Mouse (Mus musculus): ENCODE results near the gene 1110051M20Rik. TPM values are rescaled to one million over a fixed set of nuclear protein-coding genes. Genes with fewer than 3 reads are reported as not detected.

Gene 1110051M20Rik
- polyA plus RNA-seq, 1 experiment from 2014 or later: 46.3 TPM

DNA sequence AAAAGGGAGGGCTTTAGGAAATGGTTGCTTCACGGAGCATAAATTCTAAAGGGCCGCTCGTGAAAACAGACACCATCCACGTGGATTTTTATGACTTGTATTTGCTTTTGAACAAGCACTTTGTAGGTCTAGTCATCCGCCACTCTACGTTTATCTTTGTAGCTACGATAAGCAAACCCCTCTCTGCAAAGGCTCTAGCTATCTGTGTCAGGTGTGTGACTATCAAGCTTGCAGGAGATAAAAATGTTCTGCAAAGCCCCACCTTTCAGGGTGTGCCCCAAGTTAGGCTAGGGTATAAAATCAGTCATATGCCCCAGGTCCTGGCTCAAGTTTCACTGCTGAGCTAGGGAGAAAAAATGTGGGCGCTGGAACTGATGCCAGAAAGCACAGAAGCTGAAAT lies 8.2 kb upstream of the 1110051M20Rik start:
- H3K9me3 ChIP-seq (ENCODE audit: control insufficient read depth, low read length): no peaks in the 10 kb centered on the region
- no peaks in the 10 kb centered on the region for H3K27me3 ChIP-seq (ENCODE audit: control insufficient read depth, insufficient read depth, low read length)
- peaks cover 6 to 15% of the 10 kb centered on the region in 2 experiments; a peak in 3 of 4 replicates for H3K4me1 ChIP-seq (ENCODE audit: control insufficient read depth in 2 of 2, insufficient read depth in 2 of 2, low read length in 2 of 2)
- peak overlapping the region; percentile 34; the same call in 1 of the 2 replicates for H3K4me2 ChIP-seq (ENCODE audit: low read length)
- no peaks in the 10 kb centered on the region for H3K36me3 ChIP-seq (ENCODE audit: control insufficient read depth, insufficient read depth, low read length)
- H3K27ac ChIP-seq (replicated peaks in 1 of 2; ENCODE audit: control insufficient read depth in 1 of 2, insufficient read depth in 1 of 2, low read depth in 2 of 2, low read length in 2 of 2): no peak overlapping the region
- ATAC-seq (ENCODE audit: insufficient number of reproducible peaks, insufficient read depth, low FRiP score, low read depth): no peak
- no peak overlapping the region for H3K9ac ChIP-seq (ENCODE audit: low read length)
- no peak overlapping the region for H3K4me3 ChIP-seq (ENCODE audit: control insufficient read depth in 1 of 2, insufficient read depth in 1 of 2, low read depth in 1 of 2, low read length in 2 of 2)
- WGBS: 23% methylated on average over 8 of the region's 8 CpGs

- Histone ChIP-seq H3K9me3 (ENCODE audit: control insufficient read depth, low read length) (0 out of 2 replicates have a peak, but pooled peaks cover 2% of the 10 kb centered on the region), H3K4me2 (ENCODE audit: low read length) (no peak overlapping the region), H3K27ac (replicated peaks in 1 of 2; ENCODE audit: control insufficient read depth in 1 of 2, insufficient read depth in 1 of 2, low read depth in 2 of 2, low read length in 2 of 2) (no peak overlapping the region), H3K4me3 (ENCODE audit: control insufficient read depth in 1 of 2, insufficient read depth in 1 of 2, low read depth in 1 of 2, low read length in 2 of 2) (no peak overlapping the region), H3K4me1 (ENCODE audit: control insufficient read depth in 2 of 2, insufficient read depth in 2 of 2, low read length in 2 of 2) (peaks cover 2 to 10% of the 10 kb centered on the region in 2 experiments; a peak in 2 of 4 replicates), H3K36me3 (ENCODE audit: control insufficient read depth, insufficient read depth, low read length) (no peaks in the 10 kb centered on the region), H3K9ac (ENCODE audit: low read length) (no peak overlapping the region), H3K27me3 (ENCODE audit: control insufficient read depth, insufficient read depth, low read length) (no peaks in the 10 kb centered on the region)
- ATAC-seq (ENCODE audit: insufficient number of reproducible peaks, insufficient read depth, low FRiP score, low read depth): no peak
- 64% methylated on average over 9 of the region's 9 CpGs for WGBS
Measured at GRCm38 (mm10) chr2:91450316-91450715, 5.8 kb upstream of the 1110051M20Rik start.

DNA sequence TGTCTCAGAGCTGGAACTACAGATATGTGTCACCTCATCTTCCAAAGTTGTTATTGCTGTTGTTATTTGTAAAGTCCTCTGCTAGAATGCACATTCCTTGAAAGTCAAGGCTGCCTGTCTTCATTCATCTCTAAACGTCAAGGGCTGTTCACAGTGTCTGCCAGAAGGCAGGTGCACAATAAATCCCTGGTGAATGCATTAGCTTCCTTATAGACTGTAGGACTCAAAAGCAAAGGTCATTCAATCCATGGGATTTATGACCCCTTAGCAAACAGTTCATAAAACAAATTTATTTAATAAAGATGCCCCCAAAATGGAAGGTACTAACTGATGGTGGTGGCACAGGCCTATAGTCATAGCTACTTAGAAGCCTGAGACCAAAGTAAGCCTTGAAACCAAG lies 5.2 kb upstream of the 1110051M20Rik start:
- 47% methylated on average over 1 of the region's 1 CpGs for WGBS
- no peak overlapping the region for H3K4me3 ChIP-seq (ENCODE audit: control insufficient read depth in 1 of 2, insufficient read depth in 1 of 2, low read depth in 1 of 2, low read length in 2 of 2)
- ATAC-seq (ENCODE audit: insufficient number of reproducible peaks, insufficient read depth, low FRiP score, low read depth): no peak
- H3K9ac ChIP-seq (ENCODE audit: low read length): no peak overlapping the region
- H3K27ac ChIP-seq (replicated peaks in 1 of 2; ENCODE audit: control insufficient read depth in 1 of 2, insufficient read depth in 1 of 2, low read depth in 2 of 2, low read length in 2 of 2): no peak overlapping the region
- H3K27me3 ChIP-seq (ENCODE audit: control insufficient read depth, insufficient read depth, low read length): no peaks in the 10 kb centered on the region
- H3K4me1 ChIP-seq (ENCODE audit: control insufficient read depth in 2 of 2, insufficient read depth in 2 of 2, low read length in 2 of 2): peaks cover 2 to 10% of the 10 kb centered on the region in 2 experiments; a peak in 2 of 4 replicates
- H3K9me3 ChIP-seq (ENCODE audit: control insufficient read depth, low read length): 0 out of 2 replicates have a peak, but pooled peaks cover 2% of the 10 kb centered on the region
- H3K36me3 ChIP-seq (ENCODE audit: control insufficient read depth, insufficient read depth, low read length): no peaks in the 10 kb centered on the region
- no peak overlapping the region for H3K4me2 ChIP-seq (ENCODE audit: low read length)

DNA sequence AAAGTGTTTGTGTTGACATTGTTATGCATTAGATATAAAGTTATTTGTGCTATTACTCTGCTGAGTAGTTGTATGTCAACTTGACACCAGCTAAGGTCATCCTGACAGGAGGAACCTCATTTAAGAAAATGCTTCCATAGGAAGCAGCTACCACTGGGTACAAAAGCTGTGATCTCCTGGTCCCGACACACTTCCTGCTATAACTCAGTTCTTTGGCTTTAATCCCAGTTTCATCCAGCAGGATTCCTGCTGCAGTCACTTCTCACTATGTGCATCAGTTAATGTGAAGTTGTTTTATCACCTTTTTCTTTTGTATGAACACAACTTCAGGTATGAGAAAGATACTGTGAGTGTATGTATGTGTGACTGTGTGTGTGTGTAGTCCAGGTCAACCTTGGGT lies 2.3 kb downstream of the 1110051M20Rik start:
- Histone ChIP-seq H3K9ac (ENCODE audit: low read length) (no peak overlapping the region), H3K27ac (replicated peaks in 1 of 2; ENCODE audit: control insufficient read depth in 1 of 2, insufficient read depth in 1 of 2, low read depth in 2 of 2, low read length in 2 of 2) (no peak overlapping the region), H3K4me1 (ENCODE audit: control insufficient read depth in 2 of 2, insufficient read depth in 2 of 2, low read length in 2 of 2) (peaks cover 0 to 10% of the 10 kb centered on the region in 2 experiments), H3K4me3 (ENCODE audit: control insufficient read depth in 1 of 2, insufficient read depth in 1 of 2, low read depth in 1 of 2, low read length in 2 of 2) (no peak overlapping the region), H3K9me3 (ENCODE audit: control insufficient read depth, low read length) (0 out of 2 replicates have a peak, but pooled peaks cover under 1% of the 10 kb centered on the region), H3K36me3 (ENCODE audit: control insufficient read depth, insufficient read depth, low read length) (no peaks in the 10 kb centered on the region), H3K27me3 (ENCODE audit: control insufficient read depth, insufficient read depth, low read length) (no peaks in the 10 kb centered on the region), H3K4me2 (ENCODE audit: low read length) (no peak overlapping the region)
- no peak for ATAC-seq (ENCODE audit: insufficient number of reproducible peaks, insufficient read depth, low FRiP score, low read depth)
- WGBS: 43% methylated on average over 1 of the region's 1 CpGs

- 53% methylated on average over 2 of the region's 2 CpGs for WGBS
- Histone ChIP-seq H3K9ac (ENCODE audit: low read length) (no peak overlapping the region), H3K4me2 (ENCODE audit: low read length) (no peak overlapping the region), H3K4me3 (ENCODE audit: control insufficient read depth in 1 of 2, insufficient read depth in 1 of 2, low read depth in 1 of 2, low read length in 2 of 2) (no peak overlapping the region), H3K27ac (replicated peaks in 1 of 2; ENCODE audit: control insufficient read depth in 1 of 2, insufficient read depth in 1 of 2, low read depth in 2 of 2, low read length in 2 of 2) (no peak overlapping the region), H3K9me3 (ENCODE audit: control insufficient read depth, low read length) (no peaks in the 10 kb centered on the region), H3K27me3 (ENCODE audit: control insufficient read depth, insufficient read depth, low read length) (no peaks in the 10 kb centered on the region), H3K4me1 (ENCODE audit: control insufficient read depth in 2 of 2, insufficient read depth in 2 of 2, low read length in 2 of 2) (peaks cover 0 to 15% of the 10 kb centered on the region in 2 experiments), H3K36me3 (ENCODE audit: control insufficient read depth, insufficient read depth, low read length) (no peaks in the 10 kb centered on the region)
- no peak for ATAC-seq (ENCODE audit: insufficient number of reproducible peaks, insufficient read depth, low FRiP score, low read depth)
Measured at GRCm38 (mm10) chr2:91441715-91442114, 2.8 kb downstream of the 1110051M20Rik start.

DNA sequence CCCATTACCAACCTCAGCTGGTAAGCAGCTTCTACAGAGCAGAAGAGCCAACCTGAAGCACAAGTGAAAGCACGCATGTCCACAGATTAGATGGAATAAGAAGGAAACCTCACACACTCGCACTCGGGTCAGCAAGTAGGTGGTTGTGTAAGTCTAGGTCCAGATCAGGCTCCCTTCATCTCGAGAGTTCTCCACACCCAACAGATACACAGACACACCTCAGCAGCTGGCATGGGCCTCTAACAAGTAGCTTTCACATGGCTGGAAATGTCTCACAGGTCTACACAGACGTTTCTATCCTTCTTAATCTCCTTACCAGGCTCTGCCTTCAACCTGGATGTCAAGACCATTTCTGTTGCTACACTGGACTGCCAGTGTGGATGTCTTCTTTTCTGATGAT lies 3.8 kb downstream of the 1110051M20Rik start:
- ATAC-seq (ENCODE audit: insufficient number of reproducible peaks, insufficient read depth, low FRiP score, low read depth): no peak
- H3K9ac ChIP-seq (ENCODE audit: low read length): no peak overlapping the region
- no peaks in the 10 kb centered on the region for H3K27me3 ChIP-seq (ENCODE audit: control insufficient read depth, insufficient read depth, low read length)
- H3K4me3 ChIP-seq (ENCODE audit: control insufficient read depth in 1 of 2, insufficient read depth in 1 of 2, low read depth in 1 of 2, low read length in 2 of 2): no peak overlapping the region
- no peaks in the 10 kb centered on the region for H3K36me3 ChIP-seq (ENCODE audit: control insufficient read depth, insufficient read depth, low read length)
- H3K4me1 ChIP-seq (ENCODE audit: control insufficient read depth in 2 of 2, insufficient read depth in 2 of 2, low read length in 2 of 2): peaks cover 0 to 19% of the 10 kb centered on the region in 2 experiments
- no peaks in the 10 kb centered on the region for H3K9me3 ChIP-seq (ENCODE audit: control insufficient read depth, low read length)
- 76% methylated on average over 5 of the region's 5 CpGs for WGBS
- H3K4me2 ChIP-seq (ENCODE audit: low read length): no peak overlapping the region
- H3K27ac ChIP-seq (replicated peaks in 1 of 2; ENCODE audit: control insufficient read depth in 1 of 2, insufficient read depth in 1 of 2, low read depth in 2 of 2, low read length in 2 of 2): no peak overlapping the region

- H3K4me3 ChIP-seq (ENCODE audit: control insufficient read depth in 1 of 2, insufficient read depth in 1 of 2, low read depth in 1 of 2, low read length in 2 of 2): no peak overlapping the region
- H3K36me3 ChIP-seq (ENCODE audit: control insufficient read depth, insufficient read depth, low read length): no peaks in the 10 kb centered on the region
- no peak overlapping the region for H3K27ac ChIP-seq (replicated peaks in 1 of 2; ENCODE audit: control insufficient read depth in 1 of 2, insufficient read depth in 1 of 2, low read depth in 2 of 2, low read length in 2 of 2)
- no peak overlapping the region for H3K4me2 ChIP-seq (ENCODE audit: low read length)
- ATAC-seq (ENCODE audit: insufficient number of reproducible peaks, insufficient read depth, low FRiP score, low read depth): no peak
- H3K4me1 ChIP-seq (ENCODE audit: control insufficient read depth in 2 of 2, insufficient read depth in 2 of 2, low read length in 2 of 2): peaks cover 0 to 19% of the 10 kb centered on the region in 2 experiments
- no peaks in the 10 kb centered on the region for H3K27me3 ChIP-seq (ENCODE audit: control insufficient read depth, insufficient read depth, low read length)
- no peaks in the 10 kb centered on the region for H3K9me3 ChIP-seq (ENCODE audit: control insufficient read depth, low read length)
- H3K9ac ChIP-seq (ENCODE audit: low read length): no peak overlapping the region
- 79% methylated on average over 1 of the region's 1 CpGs for WGBS
Measured at GRCm38 (mm10) chr2:91439876-91440275, 4.6 kb downstream of the 1110051M20Rik start.

DNA sequence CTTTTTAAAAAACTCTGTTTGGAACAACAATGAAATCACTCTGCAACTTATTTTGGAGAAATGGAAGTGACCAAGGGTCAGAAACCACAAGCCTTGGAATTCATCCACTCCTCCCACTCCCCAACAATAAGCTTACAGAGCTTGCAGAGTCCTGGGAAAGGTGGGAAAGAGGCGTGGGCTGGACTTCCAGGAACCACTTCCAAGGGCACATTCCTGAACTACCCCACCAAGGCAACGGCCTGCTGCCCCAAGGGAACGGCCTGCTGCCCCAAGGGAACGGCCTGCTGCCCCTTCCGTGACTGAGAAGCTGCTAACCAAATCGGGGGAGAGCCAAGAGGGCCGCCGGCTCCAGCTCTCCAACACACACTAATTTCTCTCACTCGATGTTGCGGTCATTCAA lies 5.2 kb downstream of the 1110051M20Rik start:
- no peak overlapping the region for H3K9ac ChIP-seq (ENCODE audit: low read length)
- H3K36me3 ChIP-seq (ENCODE audit: control insufficient read depth, insufficient read depth, low read length): no peaks in the 10 kb centered on the region
- no peak for ATAC-seq (ENCODE audit: insufficient number of reproducible peaks, insufficient read depth, low FRiP score, low read depth)
- H3K27me3 ChIP-seq (ENCODE audit: control insufficient read depth, insufficient read depth, low read length): no peaks in the 10 kb centered on the region
- no peak overlapping the region for H3K4me3 ChIP-seq (ENCODE audit: control insufficient read depth in 1 of 2, insufficient read depth in 1 of 2, low read depth in 1 of 2, low read length in 2 of 2)
- H3K4me2 ChIP-seq (ENCODE audit: low read length): no peak overlapping the region
- H3K9me3 ChIP-seq (ENCODE audit: control insufficient read depth, low read length): no peaks in the 10 kb centered on the region
- H3K27ac ChIP-seq (replicated peaks in 1 of 2; ENCODE audit: control insufficient read depth in 1 of 2, insufficient read depth in 1 of 2, low read depth in 2 of 2, low read length in 2 of 2): no peak overlapping the region
- peaks cover 0 to 19% of the 10 kb centered on the region in 2 experiments for H3K4me1 ChIP-seq (ENCODE audit: control insufficient read depth in 2 of 2, insufficient read depth in 2 of 2, low read length in 2 of 2)
- 79% methylated on average over 10 of the region's 10 CpGs for WGBS
